Mouse (Mus musculus) embryo, embryonic 10 days (tissue): ENCODE data around the gene Smarcc1.
A peak's percentile ranks its signal among the peaks of the same experiment; 100 is the strongest.

Experiments used
- DNase-seq: peaks from one replicate; pipeline ENCODE4 v3.0.0-alpha.2; 2015; ENCODE audit warnings: low spot score

Smarcc1 gene

GRCm38 (mm10) chr9:110230395-110231071, 113.0 kb downstream of the Smarcc1 start:
- DNase-seq, result no peak

GRCm38 (mm10) chr9:110234962-110235361, 117.5 kb downstream of the Smarcc1 start:
- no peak for DNase-seq

- no peak for DNase-seq
Observed at GRCm38 (mm10) chr9:110243221-110243833, 125.8 kb downstream of the Smarcc1 start, which contains the start of gene Cspg5. TSS of gene Cspg5 (plus strand) at chr9:110243783.

GRCm38 (mm10) chr9:110244567-110244888, 127.0 kb downstream of the Smarcc1 start:
- DNase-seq, result no peak

GRCm38 (mm10) chr9:110244889-110245589, 127.5 kb downstream of the Smarcc1 start:
- DNase-seq, result peak; percentile 45

GRCm38 (mm10) chr9:110245590-110246320, 128.2 kb downstream of the Smarcc1 start:
- peak; percentile 63 for DNase-seq

- no peak for DNase-seq
Observed at GRCm38 (mm10) chr9:110246321-110246640, 128.8 kb downstream of the Smarcc1 start.

- no peak for DNase-seq
Observed at GRCm38 (mm10) chr9:110247049-110247448, 129.5 kb downstream of the Smarcc1 start.

GRCm38 (mm10) chr9:110248861-110249260, 131.4 kb downstream of the Smarcc1 start:
- DNase-seq, result no peak

GRCm38 (mm10) chr9:110249823-110250543, 132.5 kb downstream of the Smarcc1 start:
- DNase-seq, result peak; percentile 86

GRCm38 (mm10) chr9:110250776-110251175, 133.3 kb downstream of the Smarcc1 start:
- DNase-seq, result no peak

GRCm38 (mm10) chr9:110255407-110256019, 138.0 kb downstream of the Smarcc1 start:
- DNase-seq, result peak; percentile 88

GRCm38 (mm10) chr9:110258646-110259045, 141.1 kb downstream of the Smarcc1 start:
- no peak for DNase-seq

- no peak for DNase-seq
Observed at GRCm38 (mm10) chr9:110259118-110259517, 141.6 kb downstream of the Smarcc1 start.

- no peak for DNase-seq
Observed at GRCm38 (mm10) chr9:110263181-110263580, 145.7 kb downstream of the Smarcc1 start.

GRCm38 (mm10) chr9:110264991-110265390, 147.5 kb downstream of the Smarcc1 start:
- DNase-seq, result no peak

GRCm38 (mm10) chr9:110268416-110268815, 150.9 kb downstream of the Smarcc1 start:
- DNase-seq, result no peak

- no peak for DNase-seq
Observed at GRCm38 (mm10) chr9:110272330-110272729, 154.8 kb downstream of the Smarcc1 start.

- DNase-seq, result no peak
Observed at GRCm38 (mm10) chr9:110273507-110273906, 156.0 kb downstream of the Smarcc1 start.

- DNase-seq, result no peak
Observed at GRCm38 (mm10) chr9:110275882-110276281, 158.4 kb downstream of the Smarcc1 start.

GRCm38 (mm10) chr9:110277431-110277881, 159.9 kb downstream of the Smarcc1 start:
- DNase-seq, result no peak
